Mouse (Mus musculus) ES-Bruce4 (cell line): ENCODE measurements around the gene Eya2.

Source experiments
- CTCF ChIP-seq: IDR thresholded peaks from one replicate; pipeline ENCODE4 v1.8.1; 2011; ENCODE audit warnings: low read depth, low read length
- EP300 ChIP-seq: IDR thresholded peaks from 2 replicates; pipeline ENCODE4 v1.6.1; 2011; ENCODE audit warnings: low read depth, low read length; ENCODE audit not compliant: insufficient read depth
- POLR2A ChIP-seq: IDR thresholded peaks from one replicate; pipeline ENCODE4 v1.8.1; 2011; ENCODE audit warnings: low read length; ENCODE audit not compliant: insufficient read depth

DNA sequence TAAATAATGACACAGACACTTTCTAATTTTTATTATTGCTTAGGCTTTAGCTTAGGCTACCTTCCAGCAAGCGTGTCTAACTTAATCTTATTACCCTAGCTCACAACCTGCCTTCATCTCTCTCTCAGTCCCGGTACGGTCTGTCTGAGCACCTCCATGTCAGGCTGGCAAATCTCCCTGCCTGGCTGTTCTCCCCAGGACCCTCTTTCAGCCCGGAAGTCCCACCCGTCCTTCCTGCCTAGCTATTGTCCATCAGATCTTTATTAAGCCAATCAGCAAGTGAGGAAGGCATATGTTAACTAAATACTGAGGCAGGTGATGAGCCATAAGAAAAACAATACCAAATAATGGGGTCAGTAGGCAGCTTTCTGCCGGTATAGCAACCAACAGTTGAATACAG is 62.1 kb downstream of the Eya2 start:
- TF ChIP-seq CTCF, result no peak
- no peak for TF ChIP-seq POLR2A
- TF ChIP-seq EP300, result no peak
